Mouse (Mus musculus) midbrain, embryonic 11.5 days (tissue): ENCODE measurements around the gene 2900011O08Rik. TPM values are rescaled to one million over a fixed set of nuclear protein-coding genes. Genes with fewer than 3 reads are reported as not detected.

Source experiments
- microRNA-seq: library from miRNA; unstranded; fragments of <30 nt; microRNA quantifications from one replicate; pipeline ENCODE4, GENCODE M21; 2017
- polyA plus RNA-seq: library from polyadenylated mRNA; unstranded; fragments of >200 nt; fragmentation: Nextera tagmentation; extraction: Ambion mirVana; gene quantifications from 2 replicates; pipeline ENCODE4 v1.2.1, GENCODE M21; 2014

Gene 2900011O08Rik
- polyA plus RNA-seq, 1 experiment from 2014 or later: 28.1 TPM

Small RNAs within 50 kb of the gene (microRNA-seq; reads per million reads assigned to microRNA genes)
- not detected for gene Gm27671

Other genes starting within 250 kb of the 2900011O08Rik start
- 107 and 118 TPM in 2 replicates for gene Rrn3, start 205.9 kb upstream of the 2900011O08Rik start, polyA plus RNA-seq
- 160 and 167 TPM in 2 replicates for gene Ntan1, start 167.8 kb upstream of the 2900011O08Rik start, polyA plus RNA-seq
- 68.0 and 76.1 TPM in 2 replicates for gene Pdxdc1, start 83.5 kb upstream of the 2900011O08Rik start, polyA plus RNA-seq
- gene Mpv17l, start 83.4 kb upstream of the 2900011O08Rik start, polyA plus RNA-seq: 3.4 and 4.1 TPM in 2 replicates
- gene Ifitm7, start 284 bp downstream of the 2900011O08Rik start, polyA plus RNA-seq: 0.23 and 0.74 TPM in 2 replicates
- gene Nde1, start 176.7 kb downstream of the 2900011O08Rik start, polyA plus RNA-seq: 176 and 181 TPM in 2 replicates
- 17.4 and 17.6 TPM in 2 replicates for gene Marf1, start 176.7 kb downstream of the 2900011O08Rik start, polyA plus RNA-seq